Mouse (Mus musculus): ENCODE results near the gene Stoml2. TPM values are rescaled to one million over a fixed set of nuclear protein-coding genes. Genes with fewer than 3 reads are reported as not detected.
A peak's percentile ranks its signal among the peaks of the same experiment; 100 is the strongest.
"Not testable (repeated sequence)": the region's sequence is repeated elsewhere in the genome, so short reads cannot be mapped to it uniquely, and the experiment has no call there.

Stoml2 gene
- total RNA-seq, 1 experiment: 279 TPM

DNA sequence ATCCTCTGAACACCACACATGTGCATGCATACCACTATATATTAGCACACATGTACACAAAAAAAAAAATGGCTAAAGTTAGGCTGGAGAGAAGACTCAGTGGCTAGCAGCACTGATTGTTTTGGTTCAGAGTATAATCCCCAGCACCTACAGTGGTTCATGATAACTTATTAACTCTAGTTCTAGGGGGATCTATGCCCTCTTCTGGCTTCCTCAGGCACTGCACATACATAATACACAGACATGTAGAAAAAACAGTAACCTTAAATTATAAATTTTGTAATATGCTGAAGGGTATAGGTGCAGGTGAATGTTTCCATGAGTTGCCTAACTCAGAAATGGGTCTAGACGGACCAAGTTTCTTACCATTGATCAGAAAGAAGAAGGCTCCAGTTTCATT lies 43.2 kb downstream of the Stoml2 start:
- Histone ChIP-seq H3K9ac (ENCODE audit: insufficient read depth, low read depth, low read length, poor library complexity, severe bottlenecking) (no peak overlapping the region), H3K36me3 (ENCODE audit: control insufficient read depth, insufficient read depth, low read length, poor library complexity, severe bottlenecking) (peaks cover 43% of the 10 kb centered on the region), H3K27ac (ENCODE audit: insufficient read depth, low read depth, low read length, poor library complexity, severe bottlenecking) (no peak overlapping the region), H3K4me3 (ENCODE audit: insufficient read depth in 1 of 2, low read depth in 1 of 2, low read length in 2 of 2, poor library complexity in 1 of 2, severe bottlenecking in 1 of 2) (no peak overlapping the region), H3K4me1 (ENCODE audit: control insufficient read depth in 2 of 2, insufficient read depth in 2 of 2, low read length in 2 of 2, poor library complexity in 1 of 2) (no peaks in the 10 kb centered on the region), H3K9me3 (ENCODE audit: control insufficient read depth, insufficient read depth, low read depth, low read length) (no peaks in the 10 kb centered on the region)
- in situ Hi-C loops (cut with MboI; ENCODE audit: low sequenced_read_pairs in 2 of 2, unreplicated experiment in 2 of 2): no loop called here
- DNase-seq (ENCODE audit: low read depth, low spot score): no peak
- TF ChIP-seq MAFK (IDR thresholded peaks at IDR 0.05; ENCODE audit: insufficient read depth, low read depth, low read length): no peak
- no peak for TF ChIP-seq ZC3H11A (IDR thresholded peaks at IDR 0.05; ENCODE audit: borderline replicate concordance, low read depth, low read length)
- no peak for TF ChIP-seq CHD2 (IDR thresholded peaks at IDR 0.05; ENCODE audit: low read depth, low read length)
- TF ChIP-seq HCFC1 (IDR thresholded peaks at IDR 0.05; ENCODE audit: borderline replicate concordance, insufficient read depth, low read length): no peak
- TF ChIP-seq ZNF384 (IDR thresholded peaks at IDR 0.05; ENCODE audit: low read depth, low read length): no peak

DNA sequence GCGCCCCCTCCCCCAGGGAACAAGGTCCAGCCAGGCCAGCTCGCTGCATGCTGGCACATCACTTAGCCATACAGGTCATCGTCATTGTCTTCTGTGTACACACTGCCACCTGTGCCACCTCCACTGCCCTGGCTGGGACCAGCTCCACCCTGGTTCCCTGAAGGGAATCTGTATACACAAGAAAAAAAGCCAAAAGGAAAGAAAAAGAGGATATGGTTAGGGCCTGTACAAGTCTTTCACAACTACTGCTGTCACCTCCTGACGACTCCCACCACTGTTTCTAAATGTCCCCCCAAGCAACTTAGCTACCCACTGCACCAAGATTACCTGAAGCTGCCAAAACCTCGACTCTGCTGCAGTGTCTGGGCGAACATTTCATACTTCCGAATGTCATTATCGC lies 51.0 kb downstream of the Stoml2 start:
- in situ Hi-C loops (cut with MboI; ENCODE audit: low sequenced_read_pairs in 2 of 2, unreplicated experiment in 2 of 2): not testable (repeated sequence)
- H3K36me3 ChIP-seq (ENCODE audit: control insufficient read depth, insufficient read depth, low read length, poor library complexity, severe bottlenecking): peaks cover 22% of the 10 kb centered on the region

DNA sequence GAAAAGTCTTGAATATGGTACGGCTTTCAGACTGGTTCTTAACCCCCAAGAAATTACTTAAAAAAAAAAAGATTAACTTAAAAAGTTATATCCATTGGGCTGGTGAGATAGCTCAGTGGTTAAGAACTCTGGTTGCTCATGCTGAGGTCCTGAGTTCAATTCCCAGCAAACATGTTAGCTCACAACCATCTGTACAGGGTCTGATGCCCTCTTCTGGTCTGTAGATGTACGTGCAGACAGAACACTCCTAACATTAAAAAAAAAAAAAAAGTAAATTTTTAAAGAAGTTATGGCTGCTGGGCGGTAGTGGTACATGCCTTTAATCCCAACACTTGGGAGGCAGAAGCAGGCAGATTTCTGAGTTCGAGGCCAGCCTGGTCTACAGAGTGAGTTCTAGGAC lies 53.4 kb downstream of the Stoml2 start:
- in situ Hi-C loops (cut with MboI; ENCODE audit: low sequenced_read_pairs in 2 of 2, unreplicated experiment in 2 of 2): no loop called here
- Histone ChIP-seq H3K36me3 (ENCODE audit: control insufficient read depth, insufficient read depth, low read length, poor library complexity, severe bottlenecking) (peaks cover 9% of the 10 kb centered on the region), H3K27ac (ENCODE audit: insufficient read depth, low read depth, low read length, poor library complexity, severe bottlenecking) (no peak overlapping the region), H3K4me3 (ENCODE audit: insufficient read depth in 1 of 2, low read depth in 1 of 2, low read length in 2 of 2, poor library complexity in 1 of 2, severe bottlenecking in 1 of 2) (no peak overlapping the region), H3K9me3 (ENCODE audit: control insufficient read depth, insufficient read depth, low read depth, low read length) (no peaks in the 10 kb centered on the region), H3K4me1 (ENCODE audit: control insufficient read depth in 2 of 2, insufficient read depth in 2 of 2, low read length in 2 of 2, poor library complexity in 1 of 2) (no peaks in the 10 kb centered on the region), H3K9ac (ENCODE audit: insufficient read depth, low read depth, low read length, poor library complexity, severe bottlenecking) (no peak overlapping the region)
- TF ChIP-seq CHD2 (IDR thresholded peaks at IDR 0.05; ENCODE audit: low read depth, low read length): no peak
- peak; percentile 93 for TF ChIP-seq ZNF384 (IDR thresholded peaks at IDR 0.05; ENCODE audit: low read depth, low read length)
- DNase-seq (ENCODE audit: low read depth, low spot score): no peak

More for the DNA sequence above, 51.0 kb downstream of the Stoml2 start:
- not testable (repeated sequence) for DNase-seq (ENCODE audit: low read depth, low spot score); H3K9ac ChIP-seq (ENCODE audit: insufficient read depth, low read depth, low read length, poor library complexity, severe bottlenecking); H3K27ac ChIP-seq (ENCODE audit: insufficient read depth, low read depth, low read length, poor library complexity, severe bottlenecking); H3K4me1 ChIP-seq (ENCODE audit: control insufficient read depth in 2 of 2, insufficient read depth in 2 of 2, low read length in 2 of 2, poor library complexity in 1 of 2); H3K9me3 ChIP-seq (ENCODE audit: control insufficient read depth, insufficient read depth, low read depth, low read length); H3K4me3 ChIP-seq (ENCODE audit: insufficient read depth in 1 of 2, low read depth in 1 of 2, low read length in 2 of 2, poor library complexity in 1 of 2, severe bottlenecking in 1 of 2)

Other genes with a start within 250 kb of the Stoml2 start
- gene Fam205a1, start 177.8 kb downstream of the Stoml2 start, total RNA-seq (2012; rRNA removed): 0.04 TPM in 1 of 2 replicates, not detected in the other
- 0.09 and 0.11 TPM in 2 replicates for gene Gm12394, start 174.9 kb downstream of the Stoml2 start, total RNA-seq (2012; rRNA removed)
- not detected in 2 replicates for gene Fam205c, start 157.5 kb downstream of the Stoml2 start, total RNA-seq (2012; rRNA removed)
- 0.04 TPM in 1 of 2 replicates, not detected in the other for gene Phf24, start 115.0 kb downstream of the Stoml2 start, total RNA-seq (2012; rRNA removed)
- 11.8 and 13.3 TPM in 2 replicates for gene Dnajb5, start 81.9 kb downstream of the Stoml2 start, total RNA-seq (2012; rRNA removed)
- gene 1700022I11Rik, start 62.1 kb downstream of the Stoml2 start, total RNA-seq (2012; rRNA removed): 0.58 and 0.74 TPM in 2 replicates
- gene Vcp, start 31.2 kb downstream of the Stoml2 start, total RNA-seq (2012; rRNA removed): 155 and 267 TPM in 2 replicates
- gene Fancg, start 21.2 kb downstream of the Stoml2 start, total RNA-seq (2012; rRNA removed): 13.0 and 16.9 TPM in 2 replicates
- 40.9 and 59.1 TPM in 2 replicates for gene Pigo, start 5.9 kb downstream of the Stoml2 start, total RNA-seq (2012; rRNA removed)
- 8.2 and 11.9 TPM in 2 replicates for gene Fam214b, start 14.5 kb upstream of the Stoml2 start, total RNA-seq (2012; rRNA removed)
- 13.3 and 19.6 TPM in 2 replicates for gene Unc13b, start 27.2 kb upstream of the Stoml2 start, total RNA-seq (2012; rRNA removed)
- 0.79 and 0.89 TPM in 2 replicates for gene Atp8b5, start 235.4 kb upstream of the Stoml2 start, total RNA-seq (2012; rRNA removed)